Mouse (Mus musculus): ENCODE measurements around the gene Sh3pxd2a. TPM values are rescaled to one million over a fixed set of nuclear protein-coding genes. Genes with fewer than 3 reads are reported as not detected.
A peak's percentile ranks its signal among the peaks of the same experiment; 100 is the strongest.

Gene Sh3pxd2a
- total RNA-seq, 2 experiments from 2014 or later: 31.8 to 32.4 TPM

GRCm38 (mm10) chr19:47219622-47220021 is 244.6 kb downstream of the Sh3pxd2a start:
- DNase-seq (ENCODE audit: low spot score in 2 of 2): no peak

GRCm38 (mm10) chr19:47216766-47217165 is 247.4 kb downstream of the Sh3pxd2a start:
- no peak for DNase-seq (ENCODE audit: low spot score in 2 of 2)

- no peak for DNase-seq (ENCODE audit: low spot score in 2 of 2)
These were observed 250.7 kb downstream of the Sh3pxd2a start for GRCm38 (mm10) chr19:47213470-47213869.

- DNase-seq (ENCODE audit: low spot score in 2 of 2): no peak
These were observed 251.8 kb downstream of the Sh3pxd2a start for GRCm38 (mm10) chr19:47212401-47212800.

- DNase-seq (ENCODE audit: low spot score in 2 of 2): peak; percentile 38 to 52
These were observed 252.4 kb downstream of the Sh3pxd2a start for GRCm38 (mm10) chr19:47211609-47212312.

- DNase-seq (ENCODE audit: low spot score in 2 of 2): no peak
These were observed 253.8 kb downstream of the Sh3pxd2a start for GRCm38 (mm10) chr19:47210432-47210831.

Small RNA genes within 50 kb of the gene (microRNA-seq; reads per million reads assigned to microRNA genes)
- 0.21 to 0.75 reads per million in 2 experiments for gene Mir6995

Other genes with a start within 250 kb of the Sh3pxd2a start
- 10 to 100 TPM; 24.9 to 25.3 TPM for gene Stn1, start 73.1 kb upstream of the Sh3pxd2a start, total RNA-seq (2021)
- 10 to 100 TPM; 51.2 to 57.1 TPM for gene Slk, start 115.3 kb upstream of the Sh3pxd2a start, total RNA-seq (2021)
- gene Col17a1, start 227.7 kb upstream of the Sh3pxd2a start, total RNA-seq (2021): under 1 TPM; 0.21 to 0.66 TPM